Mouse (Mus musculus) heart, embryonic 11.5 days (tissue): ENCODE results near the gene Txndc5. TPM values are rescaled to one million over a fixed set of nuclear protein-coding genes. Genes with fewer than 3 reads are reported as not detected.

ENCODE experiments used
- ATAC-seq: fragments of 200-750 bp; cut with Nextera tagmentation; replicated peaks from 2 replicates; pipeline ENCODE4 v1.8.0; 2017; ENCODE audit warnings: moderate library complexity; ENCODE audit not compliant: insufficient number of reproducible peaks, low FRiP score, low TSS enrichment
- H3K27ac ChIP-seq: fragments of 300-500 bp; sonication (generic); 2 replicates; pipeline ENCODE4 v1.5.1; 2014; ENCODE audit warnings: mild to moderate bottlenecking, low read depth, low read length
- H3K27me3 ChIP-seq: fragments of 300-500 bp; sonication (generic); 2 replicates; pipeline ENCODE4 v1.6.1; 2014; ENCODE audit warnings: mild to moderate bottlenecking, low read length, mixed read lengths; ENCODE audit not compliant: control insufficient read depth, insufficient read depth
- H3K36me3 ChIP-seq: fragments of 300-500 bp; sonication (generic); 2 replicates; pipeline ENCODE4 v1.6.1; 2014; ENCODE audit warnings: mild to moderate bottlenecking, low read length, moderate library complexity, mixed read lengths; ENCODE audit not compliant: control insufficient read depth, insufficient read depth
- H3K4me1 ChIP-seq: fragments of 300-500 bp; sonication (generic); 2 replicates; pipeline ENCODE4 v1.6.1; 2014; ENCODE audit warnings: low read length; ENCODE audit not compliant: control insufficient read depth, insufficient read depth
- H3K4me2 ChIP-seq: fragments of 300-500 bp; sonication (generic); 2 replicates; pipeline ENCODE4 v1.6.1; 2014; ENCODE audit warnings: mild to moderate bottlenecking, moderate library complexity
- H3K4me3 ChIP-seq: fragments of 300-500 bp; sonication (generic); 2 replicates; pipeline ENCODE4 v1.5.1; 2014; ENCODE audit warnings: low read depth, low read length
- H3K9ac ChIP-seq: fragments of 300-500 bp; sonication (generic); 2 replicates; pipeline ENCODE4 v1.6.1; 2014; ENCODE audit warnings: mild to moderate bottlenecking, low read depth, low read length, moderate library complexity
- H3K9me3 ChIP-seq: fragments of 300-500 bp; sonication (generic); replicated peaks from 2 replicates; pipeline ENCODE4 v1.6.1; 2016; ENCODE audit warnings: low read length; ENCODE audit not compliant: control insufficient read depth
- WGBS: fragments of 180-500 bp; shearing (Covaris S2); extraction: QIAGEN DNeasy Blood & Tissue Kit; methylation state at CpG from one replicate; pipeline ENCODE4 v1.1.7; 2014; ENCODE audit not compliant: insufficient replicate concordance; 5-methylcytosine and 5-hydroxymethylcytosine counted together
- polyA plus RNA-seq: library from polyadenylated mRNA; unstranded; fragments of >200 nt; fragmentation: Nextera tagmentation; extraction: Ambion mirVana; gene quantifications from 2 replicates; pipeline ENCODE4 v1.2.1, GENCODE M21; 2014

Gene Txndc5
- polyA plus RNA-seq, 1 experiment from 2014 or later, result 205 TPM

- no peak for ATAC-seq
- WGBS, result 75% methylated on average over 3 of the region's 3 CpGs
- H3K9ac ChIP-seq, result no peak overlapping the region
- no peaks in the 10 kb centered on the region for H3K36me3 ChIP-seq
- H3K4me3 ChIP-seq, result no peak overlapping the region
- H3K27me3 ChIP-seq, result no peaks in the 10 kb centered on the region
- H3K9me3 ChIP-seq, result no peaks in the 10 kb centered on the region
- H3K4me2 ChIP-seq, result no peak overlapping the region
- no peak overlapping the region for H3K27ac ChIP-seq
- H3K4me1 ChIP-seq, result no peaks in the 10 kb centered on the region
These were observed 16.8 kb upstream of the Txndc5 start for GRCm38 (mm10) chr13:38545460-38545859.

DNA sequence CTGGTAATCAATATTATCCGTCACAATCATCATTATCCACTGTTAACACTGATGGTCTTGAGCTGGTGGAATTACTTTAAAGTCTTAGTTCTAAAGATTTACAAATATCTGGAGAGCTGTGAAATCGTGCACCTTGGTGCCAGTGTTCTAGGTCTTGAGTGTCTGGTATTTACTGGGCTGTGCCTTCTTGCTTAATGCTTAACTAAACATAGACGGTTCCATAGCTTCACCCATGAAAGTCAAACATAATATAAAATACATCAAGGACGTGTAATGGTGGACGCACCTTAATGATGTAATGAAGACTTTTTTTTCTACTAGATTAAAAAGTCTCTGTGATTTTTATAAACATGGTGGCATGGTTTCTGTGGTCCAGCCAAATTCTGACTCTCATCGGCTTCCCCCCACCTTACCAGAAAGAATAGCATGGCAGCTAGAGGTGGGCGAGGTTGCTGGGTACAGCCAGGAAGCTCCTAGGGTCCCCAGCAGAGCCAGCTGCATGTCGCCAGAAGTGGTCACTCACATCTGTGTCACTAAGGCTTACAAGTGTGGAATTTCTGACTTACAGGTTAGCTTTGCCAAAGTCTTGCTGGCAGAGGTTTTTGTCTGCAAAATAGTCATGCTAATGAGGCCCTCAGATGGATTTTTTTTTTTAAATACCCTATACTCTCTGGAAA is 16.3 kb upstream of the Txndc5 start:
- Histone ChIP-seq H3K36me3 (no peaks in the 10 kb centered on the region), H3K9ac (no peak overlapping the region), H3K27ac (no peak overlapping the region), H3K4me3 (no peak overlapping the region), H3K27me3 (no peaks in the 10 kb centered on the region), H3K9me3 (no peaks in the 10 kb centered on the region), H3K4me2 (no peak overlapping the region), H3K4me1 (no peaks in the 10 kb centered on the region)
- WGBS, result 72% methylated on average over 8 of the region's 8 CpGs
- ATAC-seq, result no peak

DNA sequence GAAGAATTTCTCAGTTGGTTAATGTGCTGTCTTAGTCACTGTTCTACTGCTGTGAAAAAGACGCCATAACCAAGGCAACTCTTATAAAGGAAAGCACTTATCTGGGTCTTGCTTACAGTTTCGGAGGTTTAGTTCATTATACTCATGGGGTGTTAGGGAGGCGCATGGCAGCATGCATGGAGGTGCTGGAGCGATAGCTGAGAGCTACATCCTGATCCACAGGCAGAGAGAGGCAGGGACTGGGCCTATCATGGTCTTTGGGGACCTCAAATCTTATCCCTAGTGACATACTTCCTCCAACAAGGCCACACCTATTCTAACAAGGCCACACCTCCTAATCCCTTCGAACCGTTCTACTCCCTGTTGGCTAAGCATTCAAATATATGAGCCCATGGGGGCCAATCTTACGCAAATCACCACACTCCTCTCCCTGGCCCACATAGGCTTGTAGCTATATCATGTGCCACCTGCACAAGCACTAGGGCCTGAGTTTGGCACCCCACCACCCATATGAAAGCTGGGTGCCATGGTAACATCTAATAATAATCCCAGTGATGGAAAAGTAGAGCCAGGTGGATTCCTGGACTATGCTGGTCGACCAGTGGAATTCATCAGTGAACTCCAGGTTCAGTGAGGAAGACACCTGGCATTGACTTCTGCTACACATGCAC is 15.0 kb upstream of the Txndc5 start:
- no peak for ATAC-seq
- Histone ChIP-seq H3K4me2 (no peak overlapping the region), H3K9ac (no peak overlapping the region), H3K4me3 (no peak overlapping the region), H3K4me1 (no peaks in the 10 kb centered on the region), H3K9me3 (no peaks in the 10 kb centered on the region), H3K27ac (no peak overlapping the region), H3K27me3 (no peaks in the 10 kb centered on the region), H3K36me3 (no peaks in the 10 kb centered on the region)
- WGBS, result 81% methylated on average over 8 of the region's 8 CpGs

DNA sequence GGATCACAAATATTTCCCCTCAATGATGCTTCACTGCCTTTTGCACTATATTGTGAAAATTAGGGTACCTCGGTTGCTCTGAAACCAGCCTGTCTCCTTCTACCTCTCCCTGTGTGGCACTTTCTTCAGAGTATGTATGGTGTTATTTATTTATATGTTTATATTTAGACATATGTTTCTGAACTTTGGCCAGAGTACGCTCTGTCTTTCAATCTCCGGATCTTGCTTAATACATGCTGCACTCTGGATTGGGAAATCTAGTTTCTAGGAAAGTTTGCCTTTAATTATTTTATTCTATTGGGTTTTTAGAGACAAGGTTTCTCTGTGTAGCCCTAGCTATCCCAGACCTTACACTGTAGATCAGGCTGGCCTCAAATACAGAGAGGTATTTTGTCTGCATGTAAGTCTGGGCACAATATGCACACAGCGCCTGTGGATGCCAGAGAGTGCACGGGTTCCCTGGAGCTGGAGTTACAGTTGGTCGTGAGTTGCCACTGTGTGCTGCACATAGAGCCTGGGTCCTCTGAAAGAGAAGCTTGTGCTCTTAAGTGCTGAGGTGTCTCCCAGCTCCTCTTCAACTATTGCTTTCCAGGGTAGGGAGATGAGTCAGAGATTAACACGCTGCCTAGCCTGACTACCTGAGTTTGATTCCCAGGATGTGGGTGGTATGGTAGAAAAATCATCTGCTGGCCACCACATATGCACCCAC is 10.7 kb upstream of the Txndc5 start:
- WGBS, result 81% methylated on average over 7 of the region's 7 CpGs
- ATAC-seq, result no peak
- Histone ChIP-seq H3K4me1 (no peaks in the 10 kb centered on the region), H3K9me3 (no peaks in the 10 kb centered on the region), H3K4me3 (no peak overlapping the region), H3K27me3 (no peaks in the 10 kb centered on the region), H3K36me3 (no peaks in the 10 kb centered on the region), H3K4me2 (no peak overlapping the region), H3K9ac (no peak overlapping the region), H3K27ac (no peak overlapping the region)

GRCm38 (mm10) chr13:38537521-38537920 is 8.9 kb upstream of the Txndc5 start:
- no peaks in the 10 kb centered on the region for H3K36me3 ChIP-seq
- H3K4me2 ChIP-seq, result no peak overlapping the region
- H3K9ac ChIP-seq, result no peak overlapping the region
- no peak overlapping the region for H3K4me3 ChIP-seq
- no peaks in the 10 kb centered on the region; the same call in 1 of the 2 replicates for H3K4me1 ChIP-seq
- no peak overlapping the region for H3K27ac ChIP-seq
- H3K27me3 ChIP-seq, result no peaks in the 10 kb centered on the region
- H3K9me3 ChIP-seq, result no peaks in the 10 kb centered on the region
- ATAC-seq, result no peak

DNA sequence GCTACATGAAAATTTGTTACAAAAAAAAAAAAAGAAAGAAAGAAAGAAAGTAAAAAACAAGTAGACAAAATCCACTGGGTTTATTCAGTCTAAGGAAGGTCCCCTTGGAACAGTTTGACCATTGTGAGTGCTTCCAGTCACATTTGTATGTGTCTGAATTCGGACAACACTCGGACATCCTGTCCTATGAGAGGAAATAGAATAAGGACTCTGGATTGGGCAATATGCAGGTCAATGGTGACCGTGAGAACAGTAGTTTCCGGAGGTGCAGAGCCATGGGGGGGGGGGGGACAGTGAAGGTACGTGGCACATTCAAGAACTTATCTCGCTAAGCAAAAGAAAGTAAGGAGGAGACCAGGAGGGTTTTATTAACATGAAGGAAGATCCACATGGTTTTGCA is 6.1 kb upstream of the Txndc5 start:
- no peak overlapping the region for H3K9ac ChIP-seq
- no peaks in the 10 kb centered on the region; the same call in 1 of the 2 replicates for H3K4me1 ChIP-seq
- ATAC-seq, result no peak
- no peak overlapping the region for H3K4me3 ChIP-seq
- no peaks in the 10 kb centered on the region for H3K36me3 ChIP-seq
- H3K27me3 ChIP-seq, result no peaks in the 10 kb centered on the region
- H3K4me2 ChIP-seq, result no peak overlapping the region
- H3K9me3 ChIP-seq, result no peaks in the 10 kb centered on the region
- WGBS, result 64% methylated on average over 6 of the region's 6 CpGs
- no peak overlapping the region for H3K27ac ChIP-seq

- Histone ChIP-seq H3K27me3 (no peaks in the 10 kb centered on the region), H3K4me1 (no peaks in the 10 kb centered on the region; the same call in 1 of the 2 replicates), H3K9me3 (no peaks in the 10 kb centered on the region), H3K4me3 (no peak overlapping the region), H3K9ac (no peak overlapping the region), H3K36me3 (no peaks in the 10 kb centered on the region), H3K4me2 (no peak overlapping the region), H3K27ac (no peak overlapping the region)
- ATAC-seq, result no peak
- 13% methylated on average over 6 of the region's 6 CpGs for WGBS
These were observed 5.4 kb upstream of the Txndc5 start for GRCm38 (mm10) chr13:38534016-38534415.

DNA sequence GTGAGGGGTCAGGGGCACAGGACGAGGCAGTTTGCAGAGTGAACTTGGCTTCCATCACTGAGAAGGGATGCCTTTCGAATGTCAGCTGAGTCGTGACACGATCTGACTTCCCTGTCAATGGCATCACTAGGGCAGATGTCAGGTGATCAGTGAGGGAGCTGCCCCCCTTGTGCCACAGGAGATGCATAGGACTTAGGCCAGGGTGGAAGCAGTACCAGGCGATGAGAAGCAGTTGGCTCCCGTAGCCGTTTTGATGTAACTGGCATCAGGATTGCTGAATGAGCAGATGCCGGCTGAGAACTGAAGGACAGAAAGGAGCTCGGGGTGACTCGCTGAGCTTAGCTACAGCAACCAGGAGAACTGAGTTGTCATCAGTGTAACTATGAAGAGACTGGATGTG is 4.8 kb upstream of the Txndc5 start:
- Histone ChIP-seq H3K4me2 (no peak overlapping the region), H3K9ac (no peak overlapping the region), H3K27me3 (no peaks in the 10 kb centered on the region), H3K9me3 (no peaks in the 10 kb centered on the region), H3K4me3 (no peak overlapping the region), H3K36me3 (no peaks in the 10 kb centered on the region), H3K4me1 (peaks cover 3% of the 10 kb centered on the region), H3K27ac (no peak overlapping the region)
- ATAC-seq, result no peak
- 76% methylated on average over 10 of the region's 10 CpGs for WGBS
